In genomic region chr11:3602687-3603086, GRCm38 (mm10) we compare ENCODE assay signal across 8 mouse cellular contexts. TPM values are rescaled to one million over a fixed set of nuclear protein-coding genes. Genes with fewer than 3 reads are reported as not detected.
DNase-seq lines count a peak whose midpoint lies in the region; ATAC-seq and TF ChIP-seq lines count a peak whose summit lies in the region.
"Not testable (repeated sequence)": the region's sequence is repeated elsewhere in the genome, so short reads cannot be mapped to it uniquely, and the experiment has no call there.

No protein-coding gene starts in this region.

- 56% methylated on average over 2 of the region's 2 CpGs for WGBS in intestine, postnatal 0 days

- not testable (repeated sequence) for H3K4me2 ChIP-seq in intestine, postnatal 0 days (replicated peaks; ENCODE audit: low read depth)

- H3K27ac ChIP-seq in intestine, postnatal 0 days (ENCODE audit: low read depth, low read length) = not testable (repeated sequence)

- not testable (repeated sequence) for H3K27me3 ChIP-seq in E14TG2a.4 (ENCODE audit: insufficient read depth, low read length); intestine, postnatal 0 days (replicated peaks; ENCODE audit: control insufficient read depth, insufficient read depth, low read length); splenic B cell, adult 2 months (ENCODE audit: control insufficient read depth, insufficient read depth, low read length, poor library complexity, severe bottlenecking)

- H3K9me3 ChIP-seq in E14TG2a.4 (ENCODE audit: low read length); intestine, postnatal 0 days (ENCODE audit: control insufficient read depth): not testable (repeated sequence)

- H3K36me3 ChIP-seq in E14TG2a.4 (ENCODE audit: insufficient read depth, low read length); intestine, postnatal 0 days (ENCODE audit: control insufficient read depth, insufficient read depth); splenic B cell, adult 2 months (ENCODE audit: control insufficient read depth, insufficient read depth, low read length, poor library complexity, severe bottlenecking): not testable (repeated sequence)

- peak; percentile 27; the same call in 1 of the 2 replicates for ATAC-seq in granulocyte monocyte progenitor cell, adult 5-6 weeks (replicated peaks; ENCODE audit: poor library complexity, severe bottlenecking)
- not testable (repeated sequence) for ATAC-seq in intestine, postnatal 0 days

- peak; percentile 37 for DNase-seq in brain, embryonic 14.5 days (ENCODE audit: low read depth)
- peak; percentile 30 for DNase-seq in liver
- peak; percentile 59 to 64 for DNase-seq in lung, postnatal 4 days
- DNase-seq in splenic B cell, adult 2 months (ENCODE audit: low read depth, low spot score) = peak; percentile 13
- DNase-seq in yolk sac, embryonic 10.5 days (ENCODE audit: low spot score) = peak; percentile 19

- not testable (repeated sequence) for TF ChIP-seq POLR2A in brain, embryonic 14.5 days (IDR thresholded peaks at IDR 0.05; ENCODE audit: borderline replicate concordance, extremely low read depth, insufficient read depth, insufficient read length, poor library complexity, severe bottlenecking)

- 0 out of 2 replicates have a peak, but pooled peaks have one; percentile 7 for TF ChIP-seq CTCF in E14TG2a.4 (conservative IDR thresholded peaks at IDR 0.05; ENCODE audit: low read length)
- TF ChIP-seq CTCF in brain, embryonic 14.5 days (IDR thresholded peaks at IDR 0.05; ENCODE audit: borderline replicate concordance, extremely low read depth, insufficient read depth, insufficient read length) = peak; percentile 14; the same call in 1 of the 2 replicates
- peak; percentile 77 for TF ChIP-seq CTCF in intestine, postnatal 0 days (IDR thresholded peaks at IDR 0.05; ENCODE audit: low read depth)

- not testable (repeated sequence) for H3K4me1 ChIP-seq in E14TG2a.4 (replicated peaks; ENCODE audit: low read depth, low read length); intestine, postnatal 0 days (replicated peaks; ENCODE audit: control insufficient read depth, insufficient read depth, low read length)

- H3K4me3 ChIP-seq in E14TG2a.4 (replicated peaks; ENCODE audit: low read length); intestine, postnatal 0 days (ENCODE audit: low read depth, low read length): not testable (repeated sequence)

- not testable (repeated sequence) for H3K9ac ChIP-seq in intestine, postnatal 0 days (ENCODE audit: low read depth, low read length)

RNA-seq across cellular contexts. Expression of gene Morc2a, which starts 46.3 kb away (rescaled TPM):
- 35.0 and 49.1 TPM in 2 replicates for polyA plus RNA-seq in brain, embryonic 14.5 days (2012; rRNA removed)
- 31.1 and 46.1 TPM in 2 replicates for total RNA-seq in granulocyte monocyte progenitor cell, adult 5-6 weeks (2014; fragmentation: Nextera tagmentation)
- 31.2 and 32.7 TPM in 2 replicates for total RNA-seq in granulocyte monocyte progenitor cell, adult 5-6 weeks (2017)
- 5.9 and 6.8 TPM in 2 replicates for polyA plus RNA-seq in intestine, postnatal 0 days (2015; fragmentation: Nextera tagmentation; extraction: Ambion mirVana)

Comparison
In these comparisons a context has a peak if more than half of its experiments do, and no peak if none do; other contexts are left out.
1. CTCF ChIP-seq: peak in every context shown above with its lines; median percentile 77 in intestine, postnatal 0 days; 14 in brain, embryonic 14.5 days; 7 in E14TG2a.4.